In genomic region chr4:140723192-140723591, GRCm38 (mm10) we compare ENCODE assay signal across 26 mouse cellular contexts. TPM values are rescaled to one million over a fixed set of nuclear protein-coding genes. Genes with fewer than 3 reads are reported as not detected.
A peak's percentile ranks its signal among the peaks of the same experiment; 100 is the strongest.
DNase-seq lines count a peak whose midpoint lies in the region; ATAC-seq and TF ChIP-seq lines count a peak whose summit lies in the region.
"Had no signal": no experiment of that assay in that cellular context is flagged by ENCODE, and none has a peak within 500 bp of the region (broad histone marks: within the 10 kb centered on the region; RNA-seq: fewer than 3 reads in every experiment).

No protein-coding gene starts in this region.

- H3K4me1 ChIP-seq in embryonic facial prominence, embryonic 11.5 days (ENCODE audit: control insufficient read depth, insufficient read depth, low read length): no peaks in the 10 kb centered on the region
- H3K4me1 ChIP-seq in embryonic facial prominence, embryonic 10.5 days: 0 out of 2 replicates have a peak, but pooled peaks cover 7% of the 10 kb centered on the region
- peaks cover 8% of the 10 kb centered on the region; the same call in 1 of the 2 replicates for H3K4me1 ChIP-seq in midbrain, embryonic 12.5 days
- peaks cover 13% of the 10 kb centered on the region; the same call in 1 of the 2 replicates for H3K4me1 ChIP-seq in midbrain, embryonic 10.5 days
- H3K4me1 ChIP-seq: embryonic facial prominence, embryonic 12.5 days; limb, embryonic 13.5 days had no signal

- intact Hi-C loops in heart, postnatal 10 days (cut with DNase I): loop anchor here (5.0 kb wide), 1 partner anchor 234 kb away; no protein-coding TSS in a partner anchor

- no peak for DNase-seq in embryonic facial prominence, embryonic 11.5 days (ENCODE audit: low spot score)
- DNase-seq in embryonic facial prominence, embryonic 10.5 days (ENCODE audit: low spot score): no peak
- DNase-seq in heart, adult 11 months: peak; percentile 74
- DNase-seq in heart, postnatal 10 days: no peak
- no peak for DNase-seq in midbrain, embryonic 10.5 days (ENCODE audit: low spot score)
- DNase-seq: gastrocnemius, postnatal 10 days; kidney, adult 8-10 months; lung, adult 18-20 months; right cerebral cortex, postnatal 14 days had no signal

- H3K36me3 ChIP-seq in embryonic facial prominence, embryonic 11.5 days (replicated peaks; ENCODE audit: control insufficient read depth, insufficient read depth, low read depth, low read length): peaks cover 29% of the 10 kb centered on the region
- peaks cover 97% of the 10 kb centered on the region for H3K36me3 ChIP-seq in embryonic facial prominence, embryonic 10.5 days (replicated peaks)
- H3K36me3 ChIP-seq in midbrain, embryonic 12.5 days: peaks cover 53% of the 10 kb centered on the region
- H3K36me3 ChIP-seq in midbrain, embryonic 10.5 days: peaks cover 94% of the 10 kb centered on the region
- peaks cover 41% of the 10 kb centered on the region for H3K36me3 ChIP-seq in myocyte (ENCODE audit: control insufficient read depth, insufficient read depth)

- no peak overlapping the region for H3K9ac ChIP-seq in embryonic facial prominence, embryonic 11.5 days (replicated peaks; ENCODE audit: low read length)
- no peak overlapping the region for H3K9ac ChIP-seq in midbrain, embryonic 12.5 days (replicated peaks)
- H3K9ac ChIP-seq: embryonic facial prominence, embryonic 12.5 days; limb, embryonic 13.5 days; liver, embryonic 12.5 days had no signal

- no peak overlapping the region for H3K4me3 ChIP-seq in embryonic facial prominence, embryonic 11.5 days (ENCODE audit: low read depth, low read length)
- no peak overlapping the region for H3K4me3 ChIP-seq in embryonic facial prominence, embryonic 10.5 days
- no peak overlapping the region for H3K4me3 ChIP-seq in midbrain, embryonic 12.5 days
- H3K4me3 ChIP-seq in midbrain, embryonic 10.5 days: no peak overlapping the region
- H3K4me3 ChIP-seq in myocyte: no peak overlapping the region
- H3K4me3 ChIP-seq: embryonic facial prominence, embryonic 12.5 days; limb, embryonic 13.5 days; liver, embryonic 12.5 days had no signal

- H3K9me3 ChIP-seq in embryonic facial prominence, embryonic 11.5 days (replicated peaks; ENCODE audit: control insufficient read depth, low read length): no peaks in the 10 kb centered on the region
- H3K9me3 ChIP-seq in embryonic facial prominence, embryonic 10.5 days: no peaks in the 10 kb centered on the region
- H3K9me3 ChIP-seq in midbrain, embryonic 12.5 days: no peaks in the 10 kb centered on the region
- H3K9me3 ChIP-seq in midbrain, embryonic 10.5 days (replicated peaks): no peaks in the 10 kb centered on the region
- H3K9me3 ChIP-seq: embryonic facial prominence, embryonic 12.5 days; G1E; limb, embryonic 13.5 days; liver, embryonic 12.5 days had no signal

- H3K79me2 ChIP-seq in myocyte (ENCODE audit: control insufficient read depth, insufficient read depth): no peaks in the 10 kb centered on the region

- peak; percentile 32 for TF ChIP-seq POLR2A in myocyte (IDR thresholded peaks at IDR 0.05; ENCODE audit: insufficient read length, low read depth)

- no peak overlapping the region for H3K27ac ChIP-seq in embryonic facial prominence, embryonic 11.5 days (replicated peaks; ENCODE audit: low read depth, low read length)
- H3K27ac ChIP-seq in embryonic facial prominence, embryonic 10.5 days (replicated peaks): no peak overlapping the region
- peak overlapping the region; percentile 63 for H3K27ac ChIP-seq in midbrain, embryonic 12.5 days (replicated peaks)
- no peak overlapping the region for H3K27ac ChIP-seq in midbrain, embryonic 10.5 days (replicated peaks)
- H3K27ac ChIP-seq: kidney, postnatal 0 days; limb, embryonic 13.5 days; liver, embryonic 12.5 days had no signal

- 87% methylated on average over 9 of the region's 9 CpGs for WGBS in embryonic facial prominence, embryonic 11.5 days
- 86% methylated on average over 9 of the region's 9 CpGs for WGBS in embryonic facial prominence, embryonic 10.5 days
- WGBS in midbrain, embryonic 12.5 days: 91% methylated on average over 9 of the region's 9 CpGs
- WGBS in midbrain, embryonic 10.5 days: 88% methylated on average over 9 of the region's 9 CpGs

- H3K27me3 ChIP-seq in embryonic facial prominence, embryonic 11.5 days (ENCODE audit: control insufficient read depth, insufficient read depth, low read length): no peaks in the 10 kb centered on the region
- H3K27me3 ChIP-seq in embryonic facial prominence, embryonic 10.5 days (replicated peaks; ENCODE audit: low read depth, poor library complexity, severe bottlenecking): no peaks in the 10 kb centered on the region
- no peaks in the 10 kb centered on the region for H3K27me3 ChIP-seq in midbrain, embryonic 12.5 days
- H3K27me3 ChIP-seq in midbrain, embryonic 10.5 days (ENCODE audit: low read depth, poor library complexity, severe bottlenecking): no peaks in the 10 kb centered on the region
- no peaks in the 10 kb centered on the region for H3K27me3 ChIP-seq in myocyte (ENCODE audit: control insufficient read depth, insufficient read depth, insufficient read length)
- H3K27me3 ChIP-seq: embryonic facial prominence, embryonic 12.5 days; limb, embryonic 13.5 days; liver, embryonic 12.5 days; Patski had no signal

- no peak overlapping the region for H3ac ChIP-seq in myocyte (ENCODE audit: control insufficient read depth, insufficient read length)

- peak; percentile 20; the same call in 1 of the 2 replicates for ATAC-seq in embryonic facial prominence, embryonic 11.5 days (replicated peaks; ENCODE audit: insufficient number of reproducible peaks, low FRiP score, low TSS enrichment, low read depth)
- no peak for ATAC-seq in midbrain, embryonic 12.5 days (ENCODE audit: low FRiP score, low read depth)
- ATAC-seq: Patski had no signal

- H3K4me2 ChIP-seq in embryonic facial prominence, embryonic 11.5 days (ENCODE audit: low read depth, low read length): no peak overlapping the region
- H3K4me2 ChIP-seq in midbrain, embryonic 12.5 days (replicated peaks): no peak overlapping the region
- no peak overlapping the region for H3K4me2 ChIP-seq in myocyte (ENCODE audit: low read depth)
- H3K4me2 ChIP-seq: embryonic facial prominence, embryonic 12.5 days; limb, embryonic 13.5 days; liver, embryonic 12.5 days had no signal

TF ChIP-seq in myocyte, 11 proteins besides CTCF, POLR2A, EP300 and RAD21:
- TF ChIP-seq SRF (IDR thresholded peaks at IDR 0.05; ENCODE audit: control insufficient read depth, insufficient read length, low read depth) (no peak), USF1 (IDR thresholded peaks at IDR 0.05; ENCODE audit: low read depth) (no peak), CEBPB (IDR thresholded peaks at IDR 0.05; ENCODE audit: insufficient read depth, poor library complexity, severe bottlenecking) (no peak), REST (IDR thresholded peaks at IDR 0.05; ENCODE audit: insufficient read depth, insufficient read length) (no peak), MYOD1 (IDR thresholded peaks at IDR 0.05; ENCODE audit: control insufficient read depth in 1 of 3, insufficient read length in 2 of 3, low read depth in 2 of 3) (no peak)

RNA-seq across cellular contexts. Expression of gene Padi6, which starts 19.3 kb away (rescaled TPM):
- polyA plus RNA-seq in embryonic facial prominence, embryonic 11.5 days (2014; fragmentation: Nextera tagmentation; extraction: Ambion mirVana): not detected in 2 replicates
- polyA plus RNA-seq in embryonic facial prominence, embryonic 10.5 days (2016; fragmentation: Nextera tagmentation; extraction: Ambion mirVana): not detected in 2 replicates
- total RNA-seq in heart, postnatal 10 days (2021): not detected
- polyA plus RNA-seq in midbrain, embryonic 12.5 days (2016; fragmentation: Nextera tagmentation; extraction: Ambion mirVana): not detected in 2 replicates
- 0.05 TPM in 1 of 2 replicates, not detected in the other for polyA plus RNA-seq in midbrain, embryonic 10.5 days (2016; fragmentation: Nextera tagmentation; extraction: Ambion mirVana)
- polyA plus RNA-seq in myocyte (2012; fragmentation: generic; extraction: Trizol): 0.20 TPM
- total RNA-seq: G1E; gastrocnemius, postnatal 10 days; heart, postnatal 25 days; layer of hippocampus, adult 8-10 months; layer of hippocampus, postnatal 25 days had no signal
- polyA plus RNA-seq: embryonic facial prominence, embryonic 12.5 days; G1E; heart, embryonic 14.5 days; hindbrain, embryonic 11.5 days; limb, embryonic 13.5 days; liver, embryonic 12.5 days; Patski; small intestine, adult 2 months; stomach, embryonic 14.5 days; urinary bladder, adult 2 months had no signal

RNA-seq across cellular contexts. Expression of gene Rcc2, which starts 22.9 kb away (rescaled TPM):
- 69.8 and 87.5 TPM in 2 replicates for polyA plus RNA-seq in embryonic facial prominence, embryonic 11.5 days (2014; fragmentation: Nextera tagmentation; extraction: Ambion mirVana)
- polyA plus RNA-seq in embryonic facial prominence, embryonic 10.5 days (2016; fragmentation: Nextera tagmentation; extraction: Ambion mirVana): 54.4 and 59.8 TPM in 2 replicates
- total RNA-seq in heart, postnatal 10 days (2021): 10 to 100 TPM; 31.8 to 36.0 TPM
- 72.2 and 75.5 TPM in 2 replicates for polyA plus RNA-seq in midbrain, embryonic 12.5 days (2016; fragmentation: Nextera tagmentation; extraction: Ambion mirVana)
- polyA plus RNA-seq in midbrain, embryonic 10.5 days (2016; fragmentation: Nextera tagmentation; extraction: Ambion mirVana): 32.6 and 35.2 TPM in 2 replicates
- 167 TPM for polyA plus RNA-seq in myocyte (2012; fragmentation: generic; extraction: Trizol)

RNA-seq across cellular contexts. Expression of gene Padi4, which starts 50.8 kb away (rescaled TPM):
- polyA plus RNA-seq in embryonic facial prominence, embryonic 11.5 days (2014; fragmentation: Nextera tagmentation; extraction: Ambion mirVana): 0.18 and 0.20 TPM in 2 replicates
- 0.30 and 0.49 TPM in 2 replicates for polyA plus RNA-seq in embryonic facial prominence, embryonic 10.5 days (2016; fragmentation: Nextera tagmentation; extraction: Ambion mirVana)
- total RNA-seq in heart, postnatal 10 days (2021): under 1 TPM; 0.40 to 0.48 TPM
- polyA plus RNA-seq in midbrain, embryonic 12.5 days (2016; fragmentation: Nextera tagmentation; extraction: Ambion mirVana): 0.10 and 0.47 TPM in 2 replicates
- 0.54 and 0.55 TPM in 2 replicates for polyA plus RNA-seq in midbrain, embryonic 10.5 days (2016; fragmentation: Nextera tagmentation; extraction: Ambion mirVana)
- polyA plus RNA-seq in myocyte (2012; fragmentation: generic; extraction: Trizol): 1.4 TPM
- total RNA-seq: G1E; layer of hippocampus, postnatal 25 days; left cerebral cortex, postnatal 36 days had no signal
- polyA plus RNA-seq: embryonic facial prominence, embryonic 12.5 days had no signal

RNA-seq across cellular contexts. Expression of gene Arhgef10l, which starts 57.4 kb away (rescaled TPM):
- polyA plus RNA-seq in embryonic facial prominence, embryonic 11.5 days (2014; fragmentation: Nextera tagmentation; extraction: Ambion mirVana): 8.7 and 10.5 TPM in 2 replicates
- polyA plus RNA-seq in embryonic facial prominence, embryonic 10.5 days (2016; fragmentation: Nextera tagmentation; extraction: Ambion mirVana): 17.9 and 18.2 TPM in 2 replicates
- 10 to 100 TPM; 55.4 to 68.4 TPM for total RNA-seq in heart, postnatal 10 days (2021)
- 34.2 and 36.5 TPM in 2 replicates for polyA plus RNA-seq in midbrain, embryonic 12.5 days (2016; fragmentation: Nextera tagmentation; extraction: Ambion mirVana)
- 25.1 and 32.4 TPM in 2 replicates for polyA plus RNA-seq in midbrain, embryonic 10.5 days (2016; fragmentation: Nextera tagmentation; extraction: Ambion mirVana)
- 34.7 TPM for polyA plus RNA-seq in myocyte (2012; fragmentation: generic; extraction: Trizol)
